Mouse (Mus musculus) cerebellum, adult 2 months (tissue): ENCODE measurements at regions not wholly inside any gene's neighbourhood (a gene's known extent, or its start where the extent isn't known, plus 50 kb on each side); places are given as distances from the start of the nearest gene placed in this dataset.

Experiments
- CTCF ChIP-seq: fragments of 200-500 bp; IDR thresholded peaks from 2 replicates; pipeline ENCODE4 v1.5.1; 2011; ENCODE audit warnings: low read depth, mild to moderate bottlenecking, control low read depth, low read length, moderate library complexity, borderline replicate concordance; ENCODE audit not compliant: insufficient read depth
- POLR2A ChIP-seq: fragments of 200-500 bp; IDR thresholded peaks from 2 replicates; pipeline ENCODE4 v1.6.1; 2011; ENCODE audit warnings: low read length, control low read depth, borderline replicate concordance; ENCODE audit not compliant: insufficient read depth

GRCm38 (mm10) chr15:72312417-72312816 lies 1521.9 kb upstream of the Gm6569 start:
- TF ChIP-seq POLR2A, result no peak
- no peak for TF ChIP-seq CTCF
